Mouse (Mus musculus): ENCODE measurements around the gene Pde12. TPM values are rescaled to one million over a fixed set of nuclear protein-coding genes. Genes with fewer than 3 reads are reported as not detected.

The Pde12 gene
- polyA plus RNA-seq (2014; fragmentation: Illumina TruSeq; extraction: RNeasy Lipid Tissue Mini Kit (QIAGEN cat#74804); ENCODE audit: low read depth, low replicate concordance): 15.4 TPM

DNA sequence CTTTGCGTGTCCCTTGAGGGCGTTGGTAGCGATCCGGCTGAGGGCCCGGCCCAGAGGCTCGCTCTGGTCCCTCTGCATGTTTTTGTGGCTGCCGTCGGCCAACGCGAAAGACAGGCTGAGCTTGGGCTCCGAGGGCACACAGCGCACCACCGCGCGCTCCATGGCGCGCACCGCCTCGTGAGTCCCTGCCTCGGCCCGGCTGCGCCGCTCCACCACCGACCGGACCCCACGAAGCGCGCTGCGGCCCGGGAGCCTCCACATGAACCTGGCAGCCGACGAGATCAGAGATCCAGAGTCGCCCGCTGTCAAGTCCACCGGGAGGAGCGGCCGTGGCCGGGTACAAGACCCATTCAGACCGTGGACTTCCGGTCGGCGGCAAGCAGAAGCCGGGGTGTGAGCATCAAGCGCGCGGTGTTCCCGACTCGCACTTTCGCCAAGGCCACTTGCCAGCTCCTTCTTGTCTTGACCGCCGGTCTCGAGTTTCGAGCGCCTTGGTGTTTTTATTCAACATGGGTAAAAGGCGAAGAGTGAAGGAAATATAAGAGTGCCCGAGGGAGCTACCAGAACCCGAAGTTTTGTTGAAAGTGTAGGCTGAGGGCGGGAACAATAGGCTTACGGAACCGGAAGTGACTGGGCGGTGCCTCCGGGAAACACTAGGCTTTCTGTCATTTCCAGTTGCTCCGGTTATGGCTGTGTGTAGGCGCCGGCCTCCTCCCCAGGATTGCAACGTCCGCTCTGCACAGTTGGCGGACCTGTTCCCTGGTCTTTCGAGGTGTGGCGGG lies at the start of gene Pde12:
Gene Pde12, minus strand, starts transcription at position 592 of the 782 bp plus-strand sequence.

DNA sequence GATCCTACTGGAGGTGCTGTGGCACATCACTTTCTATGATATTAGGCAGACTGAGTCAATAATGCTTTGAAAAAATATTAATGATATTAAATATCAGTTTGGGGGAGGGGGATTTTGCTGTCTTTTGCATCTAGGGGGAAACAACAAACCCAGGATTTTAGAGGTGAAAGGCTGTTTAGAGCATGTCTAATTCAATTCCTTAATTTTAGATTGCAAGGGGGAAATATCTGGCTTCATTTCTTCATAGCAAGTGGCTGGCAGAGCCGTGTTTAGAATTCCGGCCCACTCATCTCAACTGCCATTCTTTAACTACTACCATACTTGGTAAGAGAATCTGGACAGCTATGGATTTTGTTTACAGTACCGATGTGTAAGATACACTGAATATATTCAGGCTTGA lies 23.3 kb upstream of the Pde12 start, which contains the start of gene Dnah12:
Gene Dnah12, plus strand, starts transcription at position 301 of the 400 bp plus-strand sequence.

DNA sequence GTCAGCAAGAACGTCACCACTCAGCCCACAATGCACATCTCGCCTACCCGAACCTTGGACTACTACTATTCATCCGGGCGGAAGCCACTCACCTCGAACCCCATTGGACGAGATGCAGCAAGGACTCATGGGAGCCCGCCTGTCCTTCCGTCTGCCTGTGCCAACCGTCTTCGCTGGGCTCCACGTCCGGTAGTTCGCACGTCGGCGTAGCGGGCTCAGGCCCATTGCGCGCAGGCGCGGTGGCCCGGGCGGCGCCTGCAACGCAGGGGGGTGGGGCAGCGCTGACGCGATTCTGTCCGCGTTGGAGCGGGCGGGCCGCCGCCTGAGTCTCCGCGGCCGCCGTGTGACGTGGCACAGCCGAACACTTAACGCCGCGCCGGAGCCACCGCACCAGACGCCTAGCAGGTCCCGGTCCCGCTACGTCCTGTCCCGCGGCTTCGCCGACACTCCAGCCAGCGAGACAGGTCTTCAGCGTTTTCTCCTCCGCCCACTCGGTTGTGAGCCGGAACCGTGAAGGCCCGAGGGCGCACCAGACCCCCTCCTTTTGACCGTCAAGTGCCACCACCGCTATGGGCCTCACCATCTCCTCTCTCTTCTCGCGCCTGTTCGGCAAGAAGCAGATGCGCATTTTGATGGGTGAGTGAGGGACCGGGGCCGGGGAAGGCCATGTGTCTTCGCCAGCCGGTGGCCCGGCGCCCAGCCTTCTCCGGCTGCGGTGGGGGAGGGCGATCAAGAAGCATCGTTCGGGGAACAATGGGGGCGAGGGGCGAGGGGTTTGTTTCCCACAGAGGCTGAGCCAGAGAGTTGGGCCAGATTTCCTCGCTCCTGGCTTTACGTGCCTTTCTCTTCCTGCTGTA lies 31.6 kb downstream of the Pde12 start, which contains the start of gene Arf4:
Gene Arf4, plus strand, starts transcription at position 224 of the 857 bp plus-strand sequence.

Other genes starting within 250 kb of the Pde12 start
- gene Slmap, start 135.0 kb downstream of the Pde12 start, polyA plus RNA-seq (2014; fragmentation: Illumina TruSeq; extraction: RNeasy Lipid Tissue Mini Kit (QIAGEN cat#74804); ENCODE audit: low read depth, low replicate concordance): 263 TPM
- gene Dennd6a, start 96.0 kb downstream of the Pde12 start, polyA plus RNA-seq (2014; fragmentation: Illumina TruSeq; extraction: RNeasy Lipid Tissue Mini Kit (QIAGEN cat#74804); ENCODE audit: low read depth, low replicate concordance): 62.1 TPM
- gene Arf4, start 31.8 kb downstream of the Pde12 start, polyA plus RNA-seq (2014; fragmentation: Illumina TruSeq; extraction: RNeasy Lipid Tissue Mini Kit (QIAGEN cat#74804); ENCODE audit: low read depth, low replicate concordance): 505 TPM
- gene Dnah12, start 23.4 kb upstream of the Pde12 start, polyA plus RNA-seq (2014; fragmentation: Illumina TruSeq; extraction: RNeasy Lipid Tissue Mini Kit (QIAGEN cat#74804); ENCODE audit: low read depth, low replicate concordance): 1.6 TPM
- gene Asb14, start 224.7 kb upstream of the Pde12 start, polyA plus RNA-seq (2014; fragmentation: Illumina TruSeq; extraction: RNeasy Lipid Tissue Mini Kit (QIAGEN cat#74804); ENCODE audit: low read depth, low replicate concordance): not detected